22 mouse cellular contexts compared by ENCODE assay signal in genomic region chr8:83934222-83934621, GRCm38 (mm10).
"Had no signal": no experiment of that assay in that cellular context is flagged by ENCODE, and none has a peak within 500 bp of the region (broad histone marks: within the 10 kb centered on the region; RNA-seq: fewer than 3 reads in every experiment).

No protein-coding gene starts in this region.

- H3K4me2 ChIP-seq: heart, embryonic 13.5 days; heart, embryonic 15.5 days; hindbrain, embryonic 13.5 days; hindbrain, embryonic 15.5 days; limb, embryonic 13.5 days; limb, embryonic 15.5 days; liver, embryonic 12.5 days had no signal

- H3K27ac ChIP-seq: heart, embryonic 10.5 days; heart, embryonic 13.5 days; heart, embryonic 15.5 days; hindbrain, embryonic 13.5 days; hindbrain, embryonic 15.5 days; hindbrain, postnatal 0 days; limb, embryonic 13.5 days; limb, embryonic 15.5 days; liver, embryonic 12.5 days; liver, embryonic 14.5 days had no signal

- H3K9ac ChIP-seq: heart, embryonic 13.5 days; heart, embryonic 15.5 days; hindbrain, embryonic 13.5 days; hindbrain, embryonic 15.5 days; limb, embryonic 13.5 days; limb, embryonic 15.5 days; liver, embryonic 12.5 days; liver, embryonic 14.5 days had no signal

- H3K27me3 ChIP-seq: heart, embryonic 13.5 days; heart, embryonic 15.5 days; hindbrain, embryonic 13.5 days; hindbrain, embryonic 15.5 days; limb, embryonic 13.5 days; limb, embryonic 15.5 days; liver, embryonic 12.5 days had no signal

- H3K4me3 ChIP-seq: heart, embryonic 10.5 days; heart, embryonic 13.5 days; heart, embryonic 15.5 days; hindbrain, embryonic 13.5 days; hindbrain, embryonic 15.5 days; limb, embryonic 13.5 days; limb, embryonic 15.5 days; liver, embryonic 12.5 days had no signal

- H3K4me1 ChIP-seq: heart, embryonic 13.5 days; heart, embryonic 15.5 days; hindbrain, embryonic 13.5 days; hindbrain, embryonic 15.5 days; limb, embryonic 13.5 days; limb, embryonic 15.5 days; liver, embryonic 12.5 days had no signal

- H3K9me3 ChIP-seq: heart, embryonic 10.5 days; heart, embryonic 13.5 days; heart, embryonic 15.5 days; hindbrain, embryonic 13.5 days; hindbrain, embryonic 15.5 days; limb, embryonic 13.5 days; limb, embryonic 15.5 days; liver, embryonic 12.5 days had no signal

- DNase-seq: gastrocnemius, postnatal 14 days; heart, adult 18-20 months; heart, postnatal 14 days; heart, postnatal 36 days; kidney, adult 11 months; kidney, adult 2 months; kidney, postnatal 14 days; kidney, postnatal 36 days; layer of hippocampus, adult 9-11 months; layer of hippocampus, postnatal 36 days; left cerebral cortex, postnatal 4 days had no signal

- ATAC-seq: hindbrain, postnatal 0 days; intestine, embryonic 16.5 days; liver, embryonic 12.5 days had no signal
